Mouse (Mus musculus): Measurements from ENCODE around the gene Dnmt3l.
A peak's percentile ranks its signal among the peaks of the same experiment; 100 is the strongest.
"Not testable (repeated sequence)": the region's sequence is repeated elsewhere in the genome, so short reads cannot be mapped to it uniquely, and the experiment has no call there.

Dnmt3l gene

GRCm38 (mm10) chr10:78041647-78042046, at the start of gene Dnmt3l:
Gene Dnmt3l, plus strand, starts transcription at chr10:78041947.
- no peak for DNase-seq (ENCODE audit: low read depth, low spot score)

GRCm38 (mm10) chr10:77995639-77996038, 46.1 kb upstream of the Dnmt3l start:
- no peak for DNase-seq (ENCODE audit: low read depth, low spot score)

GRCm38 (mm10) chr10:78000200-78000599, 41.5 kb upstream of the Dnmt3l start:
- no peak for DNase-seq (ENCODE audit: low read depth, low spot score)

GRCm38 (mm10) chr10:78001796-78002195, 40.0 kb upstream of the Dnmt3l start:
- no peak for DNase-seq (ENCODE audit: low read depth, low spot score)

GRCm38 (mm10) chr10:78002316-78002715, 39.4 kb upstream of the Dnmt3l start:
- no peak for DNase-seq (ENCODE audit: low read depth, low spot score)

GRCm38 (mm10) chr10:78004479-78005100, 37.2 kb upstream of the Dnmt3l start:
- no peak for DNase-seq (ENCODE audit: low read depth, low spot score)

- DNase-seq (ENCODE audit: low read depth, low spot score) = no peak
These were observed 35.8 kb upstream of the Dnmt3l start for GRCm38 (mm10) chr10:78005791-78006438.

- DNase-seq (ENCODE audit: low read depth, low spot score) = no peak
These were observed 34.5 kb upstream of the Dnmt3l start for GRCm38 (mm10) chr10:78007203-78007602.

- DNase-seq (ENCODE audit: low read depth, low spot score) = no peak
These were observed 33.6 kb upstream of the Dnmt3l start for GRCm38 (mm10) chr10:78008169-78008568.

GRCm38 (mm10) chr10:78009184-78009944, 32.4 kb upstream of the Dnmt3l start:
- DNase-seq (ENCODE audit: low read depth, low spot score) = peak; percentile 80

- DNase-seq (ENCODE audit: low read depth, low spot score) = no peak
These were observed 31.8 kb upstream of the Dnmt3l start, which contains the start of gene Pfkl for GRCm38 (mm10) chr10:78009945-78010293. Gene Pfkl, minus strand, starts transcription at chr10:78010083.

GRCm38 (mm10) chr10:78010335-78010734, 31.4 kb upstream of the Dnmt3l start:
- no peak for DNase-seq (ENCODE audit: low read depth, low spot score)

- DNase-seq (ENCODE audit: low read depth, low spot score) = not testable (repeated sequence)
These were observed 30.6 kb upstream of the Dnmt3l start for GRCm38 (mm10) chr10:78011116-78011515.

GRCm38 (mm10) chr10:78012661-78013495, 28.9 kb upstream of the Dnmt3l start:
- no peak for DNase-seq (ENCODE audit: low read depth, low spot score)

- DNase-seq (ENCODE audit: low read depth, low spot score) = no peak
These were observed 26.3 kb upstream of the Dnmt3l start for GRCm38 (mm10) chr10:78015489-78015888.

- no peak for DNase-seq (ENCODE audit: low read depth, low spot score)
These were observed 25.4 kb upstream of the Dnmt3l start for GRCm38 (mm10) chr10:78016366-78016765.

- no peak for DNase-seq (ENCODE audit: low read depth, low spot score)
These were observed 22.9 kb upstream of the Dnmt3l start for GRCm38 (mm10) chr10:78018797-78019203.

- DNase-seq (ENCODE audit: low read depth, low spot score) = no peak
These were observed 22.5 kb upstream of the Dnmt3l start for GRCm38 (mm10) chr10:78019291-78019690.

- DNase-seq (ENCODE audit: low read depth, low spot score) = not testable (repeated sequence)
These were observed 21.8 kb upstream of the Dnmt3l start for GRCm38 (mm10) chr10:78019984-78020383.

GRCm38 (mm10) chr10:78025453-78025852, 16.3 kb upstream of the Dnmt3l start:
- DNase-seq (ENCODE audit: low read depth, low spot score) = not testable (repeated sequence)

- DNase-seq (ENCODE audit: low read depth, low spot score) = peak; percentile 52
These were observed 13.6 kb upstream of the Dnmt3l start for GRCm38 (mm10) chr10:78028129-78028528.

- no peak for DNase-seq (ENCODE audit: low read depth, low spot score)
These were observed 12.7 kb upstream of the Dnmt3l start for GRCm38 (mm10) chr10:78029080-78029479.

All from brain, embryonic 18.5 days (tissue).